Mouse (Mus musculus) small intestine, adult 2 months (tissue): ENCODE results near the gene Csmd2. TPM values are rescaled to one million over a fixed set of nuclear protein-coding genes. Genes with fewer than 3 reads are reported as not detected.

Experiments
- H3K27ac ChIP-seq: fragments of 200-500 bp; 2 replicates; pipeline ENCODE4 v1.5.1; 2012; ENCODE audit warnings: low read depth, low read length, control low read depth, inconsistent platforms; ENCODE audit not compliant: insufficient read depth
- H3K27me3 ChIP-seq: fragments of 200-500 bp; 2 replicates; pipeline ENCODE4 v1.6.1; 2012; ENCODE audit warnings: mild to moderate bottlenecking, moderate library complexity, low read length, inconsistent platforms; ENCODE audit not compliant: control insufficient read depth, insufficient read depth
- H3K36me3 ChIP-seq: fragments of 200-500 bp; 2 replicates; pipeline ENCODE4 v1.6.1; 2012; ENCODE audit warnings: mild to moderate bottlenecking, low read length, control low read depth, inconsistent platforms; ENCODE audit not compliant: control insufficient read depth, insufficient read depth
- H3K4me1 ChIP-seq: fragments of 200-500 bp; 2 replicates; pipeline ENCODE4 v1.6.1; 2012; ENCODE audit warnings: low read length, inconsistent platforms, mixed read lengths; ENCODE audit not compliant: control insufficient read depth, insufficient read depth, insufficient read length
- H3K4me3 ChIP-seq: fragments of 200-500 bp; 2 replicates; pipeline ENCODE4 v1.5.1; 2012; ENCODE audit warnings: low read depth, mild to moderate bottlenecking, control low read depth, inconsistent platforms, low read length, moderate library complexity
- CTCF ChIP-seq: fragments of 200-500 bp; IDR thresholded peaks from 2 replicates; pipeline ENCODE4 v1.5.1; 2012; ENCODE audit warnings: low read depth, mild to moderate bottlenecking, control low read depth, inconsistent platforms, low read length, moderate library complexity, mixed read lengths; ENCODE audit not compliant: insufficient replicate concordance, insufficient read length; ENCODE audit errors: extremely low read depth
- POLR2A ChIP-seq: fragments of 200-500 bp; IDR thresholded peaks from 2 replicates; pipeline ENCODE4 v1.6.1; 2012; ENCODE audit warnings: low read depth, mild to moderate bottlenecking, control low read depth, inconsistent platforms, low read length, moderate library complexity
- WGBS: fragments of 180-500 bp; shearing (Covaris S2); methylation state at CpG from one replicate; pipeline ENCODE4 v1.1.7; 2018; 5-methylcytosine and 5-hydroxymethylcytosine counted together
- polyA plus RNA-seq: library from polyadenylated mRNA; depleted of rRNA; stranded (reverse); fragments of >200 nt; gene quantifications from 2 replicates; pipeline ENCODE4 v1.2.3, GENCODE M21; 2012

Csmd2 gene
- polyA plus RNA-seq, 1 experiment, result 0.01 TPM

- no peak overlapping the region for H3K27ac ChIP-seq
- no peak for TF ChIP-seq POLR2A
- TF ChIP-seq CTCF, result no peak
- no peak overlapping the region for H3K4me3 ChIP-seq
- no peaks in the 10 kb centered on the region for H3K36me3 ChIP-seq
- H3K4me1 ChIP-seq, result no peaks in the 10 kb centered on the region
- 74% methylated on average over 6 of the region's 6 CpGs for WGBS
- H3K27me3 ChIP-seq, result no peaks in the 10 kb centered on the region
Observed at GRCm38 (mm10) chr4:127981125-127981524, 6.5 kb upstream of the Csmd2 start.

DNA sequence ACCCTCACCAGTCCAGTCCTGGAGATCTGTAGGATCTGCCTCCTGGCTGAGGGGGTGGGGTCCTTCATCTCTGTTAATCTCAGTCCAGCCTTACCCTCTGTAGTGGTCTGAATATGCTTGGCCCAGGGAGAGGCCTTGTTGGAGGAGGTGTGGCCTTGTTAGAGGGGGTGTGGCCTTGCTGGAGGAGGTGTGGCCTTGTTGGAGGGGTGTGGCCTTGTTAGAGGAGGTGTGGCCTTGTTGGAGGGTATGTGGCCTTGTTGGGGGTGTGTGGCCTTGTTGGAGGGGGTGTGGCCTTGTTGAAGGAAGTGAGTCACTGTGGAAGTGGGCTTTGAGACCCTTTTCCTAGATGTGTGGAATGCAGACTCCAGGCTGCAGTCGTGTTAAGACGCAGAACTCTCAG is 3.2 kb upstream of the Csmd2 start:
- Histone ChIP-seq H3K36me3 (no peaks in the 10 kb centered on the region), H3K27me3 (0 out of 2 replicates have a peak, but pooled peaks cover 4% of the 10 kb centered on the region), H3K27ac (no peak overlapping the region), H3K4me1 (no peaks in the 10 kb centered on the region), H3K4me3 (no peak overlapping the region)
- 86% methylated on average over 2 of the region's 2 CpGs for WGBS
- TF ChIP-seq CTCF (no peak), POLR2A (no peak)

GRCm38 (mm10) chr4:127985874-127986273 is 1.8 kb upstream of the Csmd2 start:
- H3K4me3 ChIP-seq, result no peak overlapping the region
- TF ChIP-seq CTCF, result no peak
- no peak for TF ChIP-seq POLR2A
- WGBS, result 26% methylated on average over 10 of the region's 10 CpGs
- no peaks in the 10 kb centered on the region for H3K4me1 ChIP-seq
- 0 out of 2 replicates have a peak, but pooled peaks cover 4% of the 10 kb centered on the region for H3K27me3 ChIP-seq
- H3K27ac ChIP-seq, result no peak overlapping the region
- no peaks in the 10 kb centered on the region for H3K36me3 ChIP-seq

GRCm38 (mm10) chr4:127986491-127987075 is 1.1 kb upstream of the Csmd2 start:
- 14% methylated on average over 25 of the region's 25 CpGs for WGBS
- TF ChIP-seq CTCF (no peak), POLR2A (no peak)
- H3K36me3 ChIP-seq, result no peaks in the 10 kb centered on the region
- 0 out of 2 replicates have a peak, but pooled peaks cover 4% of the 10 kb centered on the region for H3K27me3 ChIP-seq
- no peaks in the 10 kb centered on the region for H3K4me1 ChIP-seq
- H3K4me3 ChIP-seq, result no peak overlapping the region
- no peak overlapping the region for H3K27ac ChIP-seq

DNA sequence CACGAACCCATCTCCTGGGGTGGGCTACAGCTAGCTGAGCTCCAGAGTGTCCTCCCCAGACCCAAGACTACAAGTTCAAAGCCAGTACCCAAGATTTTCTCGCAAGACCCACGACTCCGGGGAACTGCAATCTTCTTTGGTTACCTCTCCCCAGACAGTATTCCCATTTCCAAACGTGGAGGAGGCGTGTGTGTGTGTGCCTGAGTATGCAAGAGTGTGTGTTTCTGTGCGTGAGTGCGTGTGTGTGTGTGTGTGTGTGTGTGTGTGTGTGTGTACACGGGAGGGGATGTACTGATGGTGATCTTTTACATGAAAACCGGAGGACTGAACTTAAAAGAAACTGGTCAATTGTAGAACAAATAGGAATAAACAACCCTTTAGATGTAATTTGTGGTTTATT is 387 bp upstream of the Csmd2 start:
- Histone ChIP-seq H3K4me3 (no peak overlapping the region), H3K27ac (no peak overlapping the region), H3K4me1 (no peaks in the 10 kb centered on the region), H3K36me3 (no peaks in the 10 kb centered on the region), H3K27me3 (0 out of 2 replicates have a peak, but pooled peaks cover 4% of the 10 kb centered on the region)
- no peak for TF ChIP-seq POLR2A
- TF ChIP-seq CTCF, result no peak
- WGBS, result 15% methylated on average over 10 of the region's 10 CpGs

DNA sequence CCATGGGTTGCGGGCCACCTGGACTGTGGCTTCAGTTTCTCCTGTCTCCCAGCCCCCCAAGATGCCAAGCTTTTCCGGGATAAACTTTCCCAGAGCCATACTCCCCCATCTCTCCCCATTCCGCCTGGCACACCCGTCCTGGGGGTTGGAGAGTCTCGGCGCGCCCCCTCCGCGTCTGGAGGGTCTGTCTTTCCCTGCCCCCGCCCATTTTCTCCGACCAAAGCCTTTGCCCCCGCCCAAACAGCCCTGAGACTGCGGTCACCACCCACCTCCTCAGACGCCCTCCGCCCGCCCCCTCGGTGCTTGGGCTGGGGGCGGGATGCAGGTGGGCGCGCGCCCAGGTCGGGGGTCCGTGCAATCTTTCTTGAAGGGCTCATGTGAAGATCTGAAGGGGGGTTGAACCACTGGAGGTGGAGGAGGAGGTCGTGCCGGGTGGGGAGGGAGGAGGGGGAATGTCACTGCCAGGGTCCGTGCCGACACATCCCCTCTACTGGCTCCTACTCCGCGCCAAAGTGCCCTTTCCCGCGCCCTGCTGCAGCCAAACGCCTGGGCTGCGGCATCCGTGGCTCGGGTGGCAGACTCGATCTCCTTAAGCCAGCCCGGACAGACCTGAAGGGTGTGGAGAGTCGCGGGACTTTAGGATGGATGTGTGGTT is 996 bp downstream of the Csmd2 start:
- no peak overlapping the region for H3K4me3 ChIP-seq
- H3K4me1 ChIP-seq, result no peaks in the 10 kb centered on the region
- no peaks in the 10 kb centered on the region for H3K36me3 ChIP-seq
- TF ChIP-seq CTCF (no peak), POLR2A (no peak)
- H3K27me3 ChIP-seq, result 0 out of 2 replicates have a peak, but pooled peaks cover 4% of the 10 kb centered on the region
- WGBS, result 5% methylated on average over 39 of the region's 39 CpGs
- H3K27ac ChIP-seq, result no peak overlapping the region

- no peak for TF ChIP-seq CTCF
- TF ChIP-seq POLR2A, result no peak
- no peak overlapping the region for H3K4me3 ChIP-seq
- H3K27me3 ChIP-seq, result 0 out of 2 replicates have a peak, but pooled peaks cover 4% of the 10 kb centered on the region
- no peak overlapping the region for H3K27ac ChIP-seq
- 15% methylated on average over 18 of the region's 18 CpGs for WGBS
- H3K4me1 ChIP-seq, result no peaks in the 10 kb centered on the region
- no peaks in the 10 kb centered on the region for H3K36me3 ChIP-seq
Observed at GRCm38 (mm10) chr4:127989347-127989995, 1.8 kb downstream of the Csmd2 start.
